Comparison of ENCODE assay signal across 11 mouse cellular contexts in genomic region chr9:50530890-50531289, GRCm38 (mm10). TPM values are rescaled to one million over a fixed set of nuclear protein-coding genes. Genes with fewer than 3 reads are reported as not detected.
DNase-seq lines count a peak whose midpoint lies in the region; ATAC-seq and TF ChIP-seq lines count a peak whose summit lies in the region.
"Had no signal": no experiment of that assay in that cellular context is flagged by ENCODE, and none has a peak within 500 bp of the region (broad histone marks: within the 10 kb centered on the region; RNA-seq: fewer than 3 reads in every experiment).

No protein-coding gene starts in this region.

- no peaks in the 10 kb centered on the region for H3K36me3 ChIP-seq in limb, embryonic 14.5 days (ENCODE audit: control insufficient read depth, insufficient read depth, low read length)
- H3K36me3 ChIP-seq: limb, embryonic 13.5 days had no signal

- H3K27ac ChIP-seq in left cerebral cortex, adult 2 months: no peak overlapping the region
- no peak overlapping the region for H3K27ac ChIP-seq in limb, embryonic 14.5 days (replicated peaks; ENCODE audit: low read depth, low read length)
- H3K27ac ChIP-seq: limb, embryonic 13.5 days had no signal

- no peaks in the 10 kb centered on the region for H3K27me3 ChIP-seq in limb, embryonic 14.5 days (ENCODE audit: control insufficient read depth, insufficient read depth, low read length)
- H3K27me3 ChIP-seq: limb, embryonic 13.5 days had no signal

- 30% methylated on average over 2 of the region's 2 CpGs for WGBS in limb, embryonic 14.5 days

- no peak overlapping the region for H3K4me3 ChIP-seq in left cerebral cortex, adult 2 months
- no peak overlapping the region for H3K4me3 ChIP-seq in limb, embryonic 14.5 days (replicated peaks; ENCODE audit: low read length)
- H3K4me3 ChIP-seq: erythroblast, embryonic 14.5 days; limb, embryonic 13.5 days had no signal

- no peak for ATAC-seq in limb, embryonic 14.5 days (ENCODE audit: low FRiP score, low read depth)
- ATAC-seq in megakaryocyte, adult 5-6 weeks (ENCODE audit: poor library complexity, severe bottlenecking): no peak

- DNase-seq in cerebellum, postnatal 10 days: peak; percentile 62 to 69
- DNase-seq in cerebellum, adult 8-10 months: no peak
- peak; percentile 33 to 39 for DNase-seq in left cerebral cortex, adult 2 months (ENCODE audit: extremely low spot score in 1 of 2, low spot score in 2 of 2)
- no peak for DNase-seq in left cerebral cortex, adult 11 months (ENCODE audit: low spot score)
- peak; percentile 23 for DNase-seq in T-cell, adult 2 months (ENCODE audit: low spot score)
- peak; percentile 69 for DNase-seq in limb, embryonic 14.5 days (ENCODE audit: low spot score)
- DNase-seq in spleen, postnatal 36 days (ENCODE audit: low spot score in 2 of 2): no peak

- H3K9me3 ChIP-seq in limb, embryonic 14.5 days (ENCODE audit: control insufficient read depth, low read length): no peaks in the 10 kb centered on the region
- H3K9me3 ChIP-seq: limb, embryonic 13.5 days had no signal

- intact Hi-C loops in left cerebral cortex, adult 2 months (cut with DNase I): loop anchor here (1.0 kb wide), 1 partner anchor 87 kb away; no protein-coding TSS in a partner anchor

- peaks cover 4% of the 10 kb centered on the region for H3K4me1 ChIP-seq in limb, embryonic 14.5 days (ENCODE audit: control insufficient read depth, insufficient read depth, low read length)

- peak; percentile 66 for TF ChIP-seq CTCF in left cerebral cortex, adult 2 months (IDR thresholded peaks at IDR 0.05)

- H3K4me2 ChIP-seq in limb, embryonic 14.5 days (replicated peaks; ENCODE audit: low read depth, low read length, severe bottlenecking): no peak overlapping the region
- H3K4me2 ChIP-seq: limb, embryonic 13.5 days had no signal

- H3K9ac ChIP-seq in limb, embryonic 14.5 days (ENCODE audit: low read depth, low read length, severe bottlenecking): no peak overlapping the region
- H3K9ac ChIP-seq: limb, embryonic 13.5 days had no signal

- no peak for TF ChIP-seq POLR2A in limb, embryonic 14.5 days (IDR thresholded peaks at IDR 0.05; ENCODE audit: borderline replicate concordance, extremely low read depth, insufficient read depth, insufficient read length)

RNA-seq across cellular contexts. Expression of gene Pts, which starts 2.4 kb away (rescaled TPM):
- 10 to 100 TPM; 28.6 to 31.6 TPM for total RNA-seq in left cerebral cortex, adult 2 months (2021)
- polyA plus RNA-seq in limb, embryonic 14.5 days (2012; rRNA removed): 49.3 and 64.3 TPM in 2 replicates
- 64.2 and 72.3 TPM in 2 replicates for polyA plus RNA-seq in limb, embryonic 14.5 days (2014; fragmentation: Nextera tagmentation; extraction: Ambion mirVana)
- total RNA-seq in megakaryocyte, adult 5-6 weeks (2015): 97.1 and 106 TPM in 2 replicates
- 61.2 and 67.4 TPM in 2 replicates for total RNA-seq in megakaryocyte, adult 5-6 weeks (2017)

RNA-seq across cellular contexts. Expression of gene Il18, which starts 23.7 kb away (rescaled TPM):
- 10 to 100 TPM; 22.6 to 23.8 TPM for total RNA-seq in left cerebral cortex, adult 2 months (2021)
- polyA plus RNA-seq in limb, embryonic 14.5 days (2012; rRNA removed): 2.2 and 2.4 TPM in 2 replicates
- polyA plus RNA-seq in limb, embryonic 14.5 days (2014; fragmentation: Nextera tagmentation; extraction: Ambion mirVana): 2.4 and 2.9 TPM in 2 replicates
- 9.9 and 20.1 TPM in 2 replicates for total RNA-seq in megakaryocyte, adult 5-6 weeks (2015)
- 10.2 and 14.5 TPM in 2 replicates for total RNA-seq in megakaryocyte, adult 5-6 weeks (2017)
- polyA plus RNA-seq: erythroblast, embryonic 14.5 days had no signal

RNA-seq across cellular contexts. Expression of gene Bco2, which starts 24.1 kb away (rescaled TPM):
- 1 to 10 TPM; 3.0 to 3.6 TPM for total RNA-seq in left cerebral cortex, adult 2 months (2021)
- 0.09 and 0.26 TPM in 2 replicates for polyA plus RNA-seq in limb, embryonic 14.5 days (2012; rRNA removed)
- 0.12 and 0.14 TPM in 2 replicates for polyA plus RNA-seq in limb, embryonic 14.5 days (2014; fragmentation: Nextera tagmentation; extraction: Ambion mirVana)
- total RNA-seq in megakaryocyte, adult 5-6 weeks (2015): 0.39 and 0.49 TPM in 2 replicates
- 0.85 and 1.6 TPM in 2 replicates for total RNA-seq in megakaryocyte, adult 5-6 weeks (2017)
- polyA plus RNA-seq: erythroblast, embryonic 14.5 days had no signal

RNA-seq across cellular contexts. Expression of gene Tex12, which starts 30.2 kb away (rescaled TPM):
- total RNA-seq in left cerebral cortex, adult 2 months (2021): not detected
- polyA plus RNA-seq in limb, embryonic 14.5 days (2012; rRNA removed): not detected in 2 replicates
- polyA plus RNA-seq in limb, embryonic 14.5 days (2014; fragmentation: Nextera tagmentation; extraction: Ambion mirVana): not detected in 2 replicates
- total RNA-seq in megakaryocyte, adult 5-6 weeks (2015): not detected in 2 replicates
- total RNA-seq in megakaryocyte, adult 5-6 weeks (2017): not detected in 2 replicates
- polyA plus RNA-seq: erythroblast, embryonic 14.5 days; limb, embryonic 13.5 days; small intestine, adult 2 months had no signal

RNA-seq across cellular contexts. Expression of gene Plet1, which starts 36.6 kb away (rescaled TPM):
- total RNA-seq in left cerebral cortex, adult 2 months (2021): not detected
- 0.74 and 0.93 TPM in 2 replicates for polyA plus RNA-seq in limb, embryonic 14.5 days (2012; rRNA removed)
- 0.41 and 0.70 TPM in 2 replicates for polyA plus RNA-seq in limb, embryonic 14.5 days (2014; fragmentation: Nextera tagmentation; extraction: Ambion mirVana)
- not detected in 2 replicates for total RNA-seq in megakaryocyte, adult 5-6 weeks (2015)
- not detected in 2 replicates for total RNA-seq in megakaryocyte, adult 5-6 weeks (2017)
- polyA plus RNA-seq: erythroblast, embryonic 14.5 days had no signal

Comparison
In these comparisons a context has a peak if more than half of its experiments do, and no peak if none do; other contexts are left out.
1. DNase-seq: peak in cerebellum, postnatal 10 days (2 of 2), left cerebral cortex, adult 2 months (2 of 2), T-cell, adult 2 months (single experiment) and limb, embryonic 14.5 days (single experiment); none in cerebellum, adult 8-10 months (single experiment), left cerebral cortex, adult 11 months (single experiment) and spleen, postnatal 36 days (0 of 2).